Mouse (Mus musculus) embryonic facial prominence, embryonic 14.5 days (tissue): ENCODE data around the gene Lrrc25. TPM values are rescaled to one million over a fixed set of nuclear protein-coding genes. Genes with fewer than 3 reads are reported as not detected.

Experiments
- ATAC-seq: fragments of 200-750 bp; cut with Nextera tagmentation; 2 replicates; pipeline ENCODE4 v1.8.0; 2017; ENCODE audit warnings: low read depth, moderate number of reproducible peaks, moderate TSS enrichment
- DNase-seq: peaks from one replicate; pipeline ENCODE4 v3.0.0-alpha.2; 2015; ENCODE audit warnings: low spot score
- H3K27ac ChIP-seq: fragments of 300-500 bp; sonication (generic); replicated peaks from 2 replicates; pipeline ENCODE4 v1.5.1; 2014; ENCODE audit warnings: low read depth, mild to moderate bottlenecking, low read length, moderate library complexity
- H3K27me3 ChIP-seq: fragments of 300-500 bp; sonication (generic); replicated peaks from 2 replicates; pipeline ENCODE4 v1.6.1; 2014; ENCODE audit warnings: low read length; ENCODE audit not compliant: control insufficient read depth, insufficient read depth
- H3K36me3 ChIP-seq: fragments of 300-500 bp; sonication (generic); 2 replicates; pipeline ENCODE4 v1.6.1; 2014; ENCODE audit warnings: low read length, mixed read lengths; ENCODE audit not compliant: control insufficient read depth, insufficient read depth
- H3K4me1 ChIP-seq: fragments of 300-500 bp; sonication (generic); 2 replicates; pipeline ENCODE4 v1.6.1; 2014; ENCODE audit warnings: antibody characterized with exemption, low read length; ENCODE audit not compliant: control insufficient read depth, insufficient read depth
- H3K4me2 ChIP-seq: fragments of 300-500 bp; sonication (generic); 2 replicates; pipeline ENCODE4 v1.6.1; 2014; ENCODE audit warnings: low read depth, mild to moderate bottlenecking, low read length, moderate library complexity, mixed read lengths
- H3K4me3 ChIP-seq: fragments of 300-500 bp; sonication (generic); 2 replicates; pipeline ENCODE4 v1.5.1; 2014; ENCODE audit warnings: low read depth, mild to moderate bottlenecking, low read length
- H3K9ac ChIP-seq: fragments of 300-500 bp; sonication (generic); 2 replicates; pipeline ENCODE4 v1.6.1; 2014; ENCODE audit warnings: low read depth, mild to moderate bottlenecking, low read length, moderate library complexity, mixed read lengths
- H3K9me3 ChIP-seq: fragments of 300-500 bp; sonication (generic); 2 replicates; pipeline ENCODE4 v1.6.1; 2016; ENCODE audit warnings: low read length; ENCODE audit not compliant: control insufficient read depth
- WGBS: fragments of 180-500 bp; shearing (Covaris S2); extraction: QIAGEN DNeasy Blood & Tissue Kit; methylation state at CpG from one replicate; pipeline ENCODE4 v1.1.7; 2014; 5-methylcytosine and 5-hydroxymethylcytosine counted together
- polyA plus RNA-seq: library from polyadenylated mRNA; unstranded; fragments of >200 nt; fragmentation: Nextera tagmentation; extraction: Ambion mirVana; gene quantifications from 2 replicates; pipeline ENCODE4 v1.2.1, GENCODE M21; 2014

Gene Lrrc25
- polyA plus RNA-seq, 1 experiment from 2014 or later: 1.8 TPM

GRCm38 (mm10) chr8:70660273-70660725, 44.3 kb downstream of the Lrrc25 start, which contains the start of gene Pgpep1:
Pgpep1 (minus strand) TSS chr8:70660388.
- DNase-seq: peak; percentile 69
- peaks cover 6% of the 10 kb centered on the region; the same call in 1 of the 2 replicates for H3K4me1 ChIP-seq
- H3K36me3 ChIP-seq: peaks cover 19% of the 10 kb centered on the region
- peak within 1 kb of the TSS; percentile 74 for H3K27ac ChIP-seq
- peak within 1 kb of the TSS; percentile 80 for H3K4me3 ChIP-seq
- H3K9ac ChIP-seq: peak within 1 kb of the TSS; percentile 85
- H3K4me2 ChIP-seq: peak within 1 kb of the TSS; percentile 88
- H3K27me3 ChIP-seq: no peaks in the 10 kb centered on the region
- peak; percentile 56 for ATAC-seq
- no peaks in the 10 kb centered on the region for H3K9me3 ChIP-seq
- WGBS: under 1% methylated on average over 14 of the region's 14 CpGs

DNA sequence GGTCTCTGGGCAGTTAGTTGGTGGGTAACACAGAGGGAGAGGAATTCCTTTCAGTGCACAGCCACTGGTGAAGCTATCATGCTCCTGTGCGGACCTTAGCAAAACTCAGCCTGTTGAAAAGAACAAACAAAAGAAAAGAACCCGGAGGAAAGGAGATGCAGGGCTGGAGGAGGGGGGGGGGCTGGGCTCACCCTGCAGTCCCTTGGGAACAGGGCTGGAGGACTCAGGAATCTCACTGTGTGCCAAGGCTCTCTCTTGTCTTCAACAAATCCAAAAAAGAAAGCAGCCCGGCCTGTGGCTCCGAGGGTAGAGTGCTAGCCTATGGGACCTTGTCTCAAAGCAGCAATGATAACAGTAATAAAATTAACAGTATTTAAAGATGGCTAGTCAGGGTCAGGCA, 47.7 kb downstream of the Lrrc25 start:
- 56% methylated on average over 4 of the region's 4 CpGs for WGBS
- Histone ChIP-seq H3K27ac (no peak overlapping the region), H3K4me1 (no peaks in the 10 kb centered on the region; the same call in 1 of the 2 replicates), H3K27me3 (no peaks in the 10 kb centered on the region), H3K4me3 (no peak overlapping the region), H3K4me2 (no peak overlapping the region), H3K9me3 (no peaks in the 10 kb centered on the region), H3K9ac (no peak overlapping the region), H3K36me3 (no peaks in the 10 kb centered on the region)
- no peak for ATAC-seq
- no peak for DNase-seq

- H3K9ac ChIP-seq: no peak overlapping the region
- no peaks in the 10 kb centered on the region for H3K36me3 ChIP-seq
- H3K4me2 ChIP-seq: no peak overlapping the region
- no peaks in the 10 kb centered on the region for H3K9me3 ChIP-seq
- ATAC-seq: no peak
- H3K27me3 ChIP-seq: no peaks in the 10 kb centered on the region
- H3K4me1 ChIP-seq: no peaks in the 10 kb centered on the region
- no peak overlapping the region for H3K4me3 ChIP-seq
- H3K27ac ChIP-seq: no peak overlapping the region
- 78% methylated on average over 3 of the region's 3 CpGs for WGBS
- DNase-seq: no peak
Measured at GRCm38 (mm10) chr8:70664631-70665030, 48.7 kb downstream of the Lrrc25 start.

DNA sequence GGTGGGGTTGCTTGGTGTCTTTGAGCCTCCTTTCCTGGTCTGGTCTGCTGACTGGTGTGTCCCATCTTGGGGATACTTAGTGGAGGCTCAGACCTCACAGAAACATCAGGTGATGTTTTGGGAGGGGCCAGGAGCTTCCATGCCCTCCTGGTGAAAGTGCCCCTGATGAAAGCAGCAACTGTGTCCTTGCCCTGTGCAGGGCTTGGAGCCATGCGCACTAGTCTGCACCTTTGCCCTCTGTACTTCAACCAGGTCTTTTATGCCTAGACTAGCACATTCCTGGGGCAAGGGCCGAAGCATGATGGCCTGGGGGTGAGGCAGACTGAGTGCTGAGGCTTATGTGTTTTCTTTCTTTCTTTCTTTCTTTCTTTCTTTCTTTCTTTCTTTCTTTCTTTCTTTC, 49.6 kb downstream of the Lrrc25 start:
- Histone ChIP-seq H3K4me2 (no peak overlapping the region), H3K36me3 (no peaks in the 10 kb centered on the region), H3K27me3 (no peaks in the 10 kb centered on the region), H3K9ac (no peak overlapping the region), H3K27ac (no peak overlapping the region), H3K9me3 (no peaks in the 10 kb centered on the region), H3K4me3 (no peak overlapping the region), H3K4me1 (no peaks in the 10 kb centered on the region)
- no peak for ATAC-seq
- 42% methylated on average over 2 of the region's 2 CpGs for WGBS
- no peak for DNase-seq

- ATAC-seq (0 out of 2 replicates have a peak, but pooled peaks have one; percentile 10), DNase-seq (no peak)
- H3K36me3 ChIP-seq: no peaks in the 10 kb centered on the region
- no peak overlapping the region for H3K27ac ChIP-seq
- whole genome bisulfite sequencing: 81% methylated on average over 5 of the region's 5 CpGs
- H3K27me3 ChIP-seq: no peaks in the 10 kb centered on the region
- no peak overlapping the region for H3K4me3 ChIP-seq
- no peak overlapping the region for H3K9ac ChIP-seq
- H3K4me1 ChIP-seq: no peaks in the 10 kb centered on the region
- no peaks in the 10 kb centered on the region for H3K9me3 ChIP-seq
- no peak overlapping the region for H3K4me2 ChIP-seq
Measured at GRCm38 (mm10) chr8:70667071-70667470, 51.1 kb downstream of the Lrrc25 start.

Other genes starting within 250 kb of the Lrrc25 start
- 9.5 and 9.9 TPM in 2 replicates for gene Comp, start 242.6 kb upstream of the Lrrc25 start, polyA plus RNA-seq
- gene Crtc1, start 176.6 kb upstream of the Lrrc25 start, polyA plus RNA-seq: 19.3 and 22.1 TPM in 2 replicates
- gene Klhl26, start 139.2 kb upstream of the Lrrc25 start, polyA plus RNA-seq: 18.7 and 21.5 TPM in 2 replicates
- gene Tmem59l, start 128.8 kb upstream of the Lrrc25 start, polyA plus RNA-seq: 10.2 and 14.5 TPM in 2 replicates
- gene Crlf1, start 123.0 kb upstream of the Lrrc25 start, polyA plus RNA-seq: 67.3 and 68.1 TPM in 2 replicates
- 144 and 148 TPM in 2 replicates for gene Rex1bd, start 109.4 kb upstream of the Lrrc25 start, polyA plus RNA-seq
- 991 and 1,091 TPM in 2 replicates for gene Uba52, start 105.4 kb upstream of the Lrrc25 start, polyA plus RNA-seq
- gene Fkbp8, start 88.4 kb upstream of the Lrrc25 start, polyA plus RNA-seq: 202 and 234 TPM in 2 replicates
- gene Kxd1, start 88.2 kb upstream of the Lrrc25 start, polyA plus RNA-seq: 51.0 and 59.8 TPM in 2 replicates
- gene Ell, start 76.7 kb upstream of the Lrrc25 start, polyA plus RNA-seq: 17.3 and 21.7 TPM in 2 replicates
- gene Isyna1, start 21.8 kb upstream of the Lrrc25 start, polyA plus RNA-seq: 94.5 and 107 TPM in 2 replicates
- gene Ssbp4, start 7.3 kb upstream of the Lrrc25 start, polyA plus RNA-seq: 120 and 132 TPM in 2 replicates
- gene Gdf15, start 16.3 kb downstream of the Lrrc25 start, polyA plus RNA-seq: 0.28 and 0.29 TPM in 2 replicates
- 59.8 and 62.7 TPM in 2 replicates for gene Pgpep1, start 44.2 kb downstream of the Lrrc25 start, polyA plus RNA-seq
- gene Lsm4, start 57.1 kb downstream of the Lrrc25 start, polyA plus RNA-seq: 199 and 223 TPM in 2 replicates
- gene Jund, start 82.8 kb downstream of the Lrrc25 start, polyA plus RNA-seq: 103 and 121 TPM in 2 replicates
- gene Iqcn, start 87.3 kb downstream of the Lrrc25 start, polyA plus RNA-seq: not detected in 2 replicates
- gene Gm3336, start 102.4 kb downstream of the Lrrc25 start, polyA plus RNA-seq: not detected in 2 replicates
- 0.16 and 0.22 TPM in 2 replicates for gene Pde4c, start 107.6 kb downstream of the Lrrc25 start, polyA plus RNA-seq
- 36.3 and 39.0 TPM in 2 replicates for gene Rab3a, start 138.5 kb downstream of the Lrrc25 start, polyA plus RNA-seq
- 34.2 and 36.5 TPM in 2 replicates for gene Mpv17l2, start 144.8 kb downstream of the Lrrc25 start, polyA plus RNA-seq
- 61.5 and 70.3 TPM in 2 replicates for gene Pik3r2, start 160.6 kb downstream of the Lrrc25 start, polyA plus RNA-seq
- 13.5 and 14.9 TPM in 2 replicates for gene Mast3, start 188.9 kb downstream of the Lrrc25 start, polyA plus RNA-seq
- gene Il12rb1, start 192.3 kb downstream of the Lrrc25 start, polyA plus RNA-seq: 0.07 and 0.19 TPM in 2 replicates
- 5.4 and 5.8 TPM in 2 replicates for gene Arrdc2, start 223.6 kb downstream of the Lrrc25 start, polyA plus RNA-seq
- gene Kcnn1, start 247.1 kb downstream of the Lrrc25 start, polyA plus RNA-seq: 2.9 and 3.4 TPM in 2 replicates